Mouse (Mus musculus) cortical plate, adult 2 months (tissue): ENCODE measurements at regions not wholly inside any gene's neighbourhood (a gene's known extent, or its start where the extent isn't known, plus 50 kb on each side); places are given as distances from the start of the nearest gene placed in this dataset.

Experiments
- CTCF ChIP-seq: fragments of 200-500 bp; IDR thresholded peaks from 2 replicates; pipeline ENCODE4 v1.5.1; 2011; ENCODE audit warnings: mild to moderate bottlenecking, control low read depth, low read length; ENCODE audit not compliant: insufficient read depth; ENCODE audit errors: extremely low read depth
- POLR2A ChIP-seq: fragments of 200-500 bp; IDR thresholded peaks from 2 replicates; pipeline ENCODE4 v1.6.1; 2011; ENCODE audit warnings: mild to moderate bottlenecking, low read length, control low read depth; ENCODE audit not compliant: insufficient read depth; ENCODE audit errors: extremely low read depth

GRCm38 (mm10) chr13:51926764-51927163, 80.3 kb downstream of the Gadd45g start:
- no peak for TF ChIP-seq CTCF
- TF ChIP-seq POLR2A = no peak
